Mouse (Mus musculus) small intestine, adult 2 months (tissue): ENCODE measurements around the gene Dnajb11. TPM values are rescaled to one million over a fixed set of nuclear protein-coding genes. Genes with fewer than 3 reads are reported as not detected.

Experiments
- H3K27ac ChIP-seq: fragments of 200-500 bp; 2 replicates; pipeline ENCODE4 v1.5.1; 2012; ENCODE audit warnings: low read depth, low read length, control low read depth, inconsistent platforms; ENCODE audit not compliant: insufficient read depth
- H3K27me3 ChIP-seq: fragments of 200-500 bp; 2 replicates; pipeline ENCODE4 v1.6.1; 2012; ENCODE audit warnings: mild to moderate bottlenecking, moderate library complexity, low read length, inconsistent platforms; ENCODE audit not compliant: control insufficient read depth, insufficient read depth
- H3K36me3 ChIP-seq: fragments of 200-500 bp; 2 replicates; pipeline ENCODE4 v1.6.1; 2012; ENCODE audit warnings: mild to moderate bottlenecking, low read length, control low read depth, inconsistent platforms; ENCODE audit not compliant: control insufficient read depth, insufficient read depth
- H3K4me1 ChIP-seq: fragments of 200-500 bp; 2 replicates; pipeline ENCODE4 v1.6.1; 2012; ENCODE audit warnings: low read length, inconsistent platforms, mixed read lengths; ENCODE audit not compliant: control insufficient read depth, insufficient read depth, insufficient read length
- H3K4me3 ChIP-seq: fragments of 200-500 bp; 2 replicates; pipeline ENCODE4 v1.5.1; 2012; ENCODE audit warnings: low read depth, mild to moderate bottlenecking, control low read depth, inconsistent platforms, low read length, moderate library complexity
- CTCF ChIP-seq: fragments of 200-500 bp; IDR thresholded peaks from 2 replicates; pipeline ENCODE4 v1.5.1; 2012; ENCODE audit warnings: low read depth, mild to moderate bottlenecking, control low read depth, inconsistent platforms, low read length, moderate library complexity, mixed read lengths; ENCODE audit not compliant: insufficient replicate concordance, insufficient read length; ENCODE audit errors: extremely low read depth
- POLR2A ChIP-seq: fragments of 200-500 bp; IDR thresholded peaks from 2 replicates; pipeline ENCODE4 v1.6.1; 2012; ENCODE audit warnings: low read depth, mild to moderate bottlenecking, control low read depth, inconsistent platforms, low read length, moderate library complexity
- WGBS: fragments of 180-500 bp; shearing (Covaris S2); methylation state at CpG from one replicate; pipeline ENCODE4 v1.1.7; 2018; 5-methylcytosine and 5-hydroxymethylcytosine counted together
- polyA plus RNA-seq: library from polyadenylated mRNA; depleted of rRNA; stranded (reverse); fragments of >200 nt; gene quantifications from 2 replicates; pipeline ENCODE4 v1.2.3, GENCODE M21; 2012; rRNA removed

Dnajb11 gene
- polyA plus RNA-seq, result 12.1 and 19.6 TPM in 2 replicates

- Histone ChIP-seq H3K36me3 (peaks cover 7% of the 10 kb centered on the region), H3K4me1 (no peaks in the 10 kb centered on the region), H3K4me3 (peak within 1 kb of the TSS; percentile 89), H3K27ac (peak within 1 kb of the TSS; percentile 92), H3K27me3 (no peaks in the 10 kb centered on the region)
- WGBS, result under 1% methylated on average over 62 of the region's 62 CpGs
- TF ChIP-seq CTCF (no peak), POLR2A (peak; percentile 84)
These were observed at the start of gene Dnajb11, which contains the start of gene Tbccd1 for GRCm38 (mm10) chr16:22857431-22858113. TSS of gene Dnajb11 (plus strand) at chr16:22857845. TSS of gene Tbccd1 (minus strand) at chr16:22857669.

- TF ChIP-seq CTCF (no peak), POLR2A (no peak)
- 49% methylated on average over 2 of the region's 2 CpGs for WGBS
- no peaks in the 10 kb centered on the region for H3K4me1 ChIP-seq
- no peak within 1 kb of the TSS for H3K27ac ChIP-seq
- H3K27me3 ChIP-seq, result no peaks in the 10 kb centered on the region
- H3K4me3 ChIP-seq, result no peak within 1 kb of the TSS
- H3K36me3 ChIP-seq, result peaks cover 10% of the 10 kb centered on the region; the same call in 1 of the 2 replicates
These were observed 46.2 kb upstream of the Dnajb11 start, which contains the start of gene Crygs for GRCm38 (mm10) chr16:22811477-22811876. TSS of gene Crygs (minus strand) at chr16:22811577.

- no peaks in the 10 kb centered on the region for H3K4me1 ChIP-seq
- H3K27me3 ChIP-seq, result no peaks in the 10 kb centered on the region
- 65% methylated on average over 8 of the region's 8 CpGs for WGBS
- no peak overlapping the region for H3K4me3 ChIP-seq
- H3K36me3 ChIP-seq, result peaks cover 32% of the 10 kb centered on the region
- H3K27ac ChIP-seq, result no peak overlapping the region
- TF ChIP-seq POLR2A, result no peak
- TF ChIP-seq CTCF, result peak; percentile 18; the same call in 1 of the 2 replicates
These were observed 36.9 kb upstream of the Dnajb11 start for GRCm38 (mm10) chr16:22820731-22821130.

GRCm38 (mm10) chr16:22832932-22833525 is 24.6 kb upstream of the Dnajb11 start:
- H3K36me3 ChIP-seq, result peaks cover 15% of the 10 kb centered on the region
- 93% methylated on average over 3 of the region's 3 CpGs for WGBS
- no peak overlapping the region for H3K4me3 ChIP-seq
- H3K27ac ChIP-seq, result no peak overlapping the region
- TF ChIP-seq CTCF (no peak), POLR2A (no peak)
- H3K27me3 ChIP-seq, result no peaks in the 10 kb centered on the region
- no peaks in the 10 kb centered on the region; the same call in 1 of the 2 replicates for H3K4me1 ChIP-seq

GRCm38 (mm10) chr16:22839146-22839857 is 18.3 kb upstream of the Dnajb11 start:
- Histone ChIP-seq H3K27ac (no peak overlapping the region), H3K4me3 (no peak overlapping the region), H3K4me1 (peaks cover 4% of the 10 kb centered on the region), H3K27me3 (no peaks in the 10 kb centered on the region), H3K36me3 (peaks cover 27% of the 10 kb centered on the region)
- 82% methylated on average over 3 of the region's 3 CpGs for WGBS
- no peak for TF ChIP-seq POLR2A
- TF ChIP-seq CTCF, result no peak

GRCm38 (mm10) chr16:22842871-22843270 is 14.8 kb upstream of the Dnajb11 start:
- H3K27me3 ChIP-seq, result no peaks in the 10 kb centered on the region
- peaks cover 24% of the 10 kb centered on the region for H3K36me3 ChIP-seq
- 84% methylated on average over 5 of the region's 5 CpGs for WGBS
- TF ChIP-seq CTCF, result no peak
- no peak for TF ChIP-seq POLR2A
- H3K27ac ChIP-seq, result no peak overlapping the region
- H3K4me3 ChIP-seq, result no peak overlapping the region
- H3K4me1 ChIP-seq, result peaks cover 7% of the 10 kb centered on the region
